Mouse (Mus musculus): ENCODE data around the gene Osgin1. TPM values are rescaled to one million over a fixed set of nuclear protein-coding genes. Genes with fewer than 3 reads are reported as not detected.
A peak's percentile ranks its signal among the peaks of the same experiment; 100 is the strongest.

Osgin1 gene
- polyA plus RNA-seq, 1 experiment, result 14.3 TPM

DNA sequence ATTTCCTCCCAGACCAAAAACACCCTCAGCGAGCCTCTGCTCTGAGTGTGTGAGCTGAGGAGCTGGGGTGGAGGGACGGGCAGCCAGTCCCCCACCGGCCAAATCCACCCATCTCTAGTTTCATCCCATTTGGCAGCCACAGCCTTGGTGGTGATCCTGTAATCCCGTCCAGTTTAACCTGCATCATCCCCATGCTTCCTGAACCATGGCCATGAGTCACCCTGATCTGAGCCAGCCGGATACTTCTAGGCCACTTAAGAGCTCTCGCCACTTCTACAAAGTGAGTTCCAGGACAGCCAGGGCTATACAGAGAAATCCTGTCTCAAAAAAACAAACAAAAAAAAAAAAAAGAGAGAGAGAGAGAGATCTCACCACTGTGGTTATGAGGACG is 5.6 kb upstream of the Osgin1 start:
- H3ac ChIP-seq (ENCODE audit: control insufficient read depth, insufficient read length), result no peak overlapping the region
- no peak overlapping the region for H3K4me3 ChIP-seq
- H3K36me3 ChIP-seq (ENCODE audit: control insufficient read depth, insufficient read depth), result no peaks in the 10 kb centered on the region
- TF ChIP-seq MYOD1 (IDR thresholded peaks at IDR 0.05; ENCODE audit: control insufficient read depth in 1 of 3, insufficient read length in 2 of 3, low read depth in 2 of 3) (peak in 2 of 3 experiments; percentile 1 to 47), POLR2AphosphoS2 (IDR thresholded peaks at IDR 0.05; ENCODE audit: insufficient read length, low read depth) (no peak), POLR2A (IDR thresholded peaks at IDR 0.05; ENCODE audit: insufficient read length, low read depth) (no peak), MYOG (IDR thresholded peaks at IDR 0.05; ENCODE audit: control insufficient read depth in 1 of 3, insufficient read depth in 1 of 3, insufficient read length in 2 of 3, low read depth in 2 of 3) (peak in 1 of 3 experiments; percentile 28), TCF12 (IDR thresholded peaks at IDR 0.05; ENCODE audit: insufficient read depth, poor library complexity, severe bottlenecking) (no peak), TCF3 (IDR thresholded peaks at IDR 0.05; ENCODE audit: insufficient read length, low read depth) (no peak), REST (IDR thresholded peaks at IDR 0.05; ENCODE audit: insufficient read depth, insufficient read length) (no peak), USF1 (IDR thresholded peaks at IDR 0.05; ENCODE audit: low read depth) (no peak), CEBPB (IDR thresholded peaks at IDR 0.05; ENCODE audit: insufficient read depth, poor library complexity, severe bottlenecking) (no peak), E2F4 (IDR thresholded peaks at IDR 0.05; ENCODE audit: insufficient read depth) (no peak)
- no peaks in the 10 kb centered on the region for H3K79me2 ChIP-seq (ENCODE audit: control insufficient read depth, insufficient read depth)
- H3K4me2 ChIP-seq (ENCODE audit: low read depth), result peak overlapping the region; percentile 48
- H3K27me3 ChIP-seq (ENCODE audit: control insufficient read depth, insufficient read depth, insufficient read length), result no peaks in the 10 kb centered on the region

DNA sequence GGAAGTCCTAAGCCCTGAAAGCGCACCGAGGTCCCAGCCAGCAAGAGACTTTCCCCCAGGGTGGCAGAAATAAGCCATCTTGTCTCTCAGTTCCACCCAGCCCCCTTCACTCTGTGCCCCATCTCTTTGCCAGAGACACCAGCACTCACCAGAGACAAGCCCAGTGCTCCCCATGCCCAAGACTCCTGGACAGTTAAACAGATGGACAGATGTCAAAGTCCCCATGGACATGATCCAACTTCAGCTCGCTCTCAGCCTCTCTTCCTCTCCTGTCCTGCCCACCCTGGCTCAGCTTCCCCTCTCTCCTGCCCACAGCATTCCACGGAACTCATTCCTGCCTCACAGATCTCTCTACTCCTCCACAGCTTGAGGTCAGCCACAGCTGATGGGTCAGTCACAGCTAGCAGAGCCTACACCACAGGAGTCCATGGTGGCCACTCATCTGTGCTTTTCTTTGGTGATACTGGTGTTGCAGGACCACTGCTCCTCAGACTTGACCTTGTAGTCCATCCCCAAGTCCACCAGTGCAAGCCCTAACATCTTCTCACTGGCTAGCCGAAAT is 5.1 kb upstream of the Osgin1 start:
- Histone ChIP-seq H3K4me3 (no peak overlapping the region), H3ac (ENCODE audit: control insufficient read depth, insufficient read length) (no peak overlapping the region)
- TF ChIP-seq CEBPB (IDR thresholded peaks at IDR 0.05; ENCODE audit: insufficient read depth, poor library complexity, severe bottlenecking) (no peak), POLR2A (IDR thresholded peaks at IDR 0.05; ENCODE audit: insufficient read length, low read depth) (no peak), MYOD1 (IDR thresholded peaks at IDR 0.05; ENCODE audit: control insufficient read depth in 1 of 3, insufficient read length in 2 of 3, low read depth in 2 of 3) (peak in 1 of 3 experiments; percentile 66), MYOG (IDR thresholded peaks at IDR 0.05; ENCODE audit: control insufficient read depth in 1 of 3, insufficient read depth in 1 of 3, insufficient read length in 2 of 3, low read depth in 2 of 3) (peak in 1 of 3 experiments; percentile 79)

DNA sequence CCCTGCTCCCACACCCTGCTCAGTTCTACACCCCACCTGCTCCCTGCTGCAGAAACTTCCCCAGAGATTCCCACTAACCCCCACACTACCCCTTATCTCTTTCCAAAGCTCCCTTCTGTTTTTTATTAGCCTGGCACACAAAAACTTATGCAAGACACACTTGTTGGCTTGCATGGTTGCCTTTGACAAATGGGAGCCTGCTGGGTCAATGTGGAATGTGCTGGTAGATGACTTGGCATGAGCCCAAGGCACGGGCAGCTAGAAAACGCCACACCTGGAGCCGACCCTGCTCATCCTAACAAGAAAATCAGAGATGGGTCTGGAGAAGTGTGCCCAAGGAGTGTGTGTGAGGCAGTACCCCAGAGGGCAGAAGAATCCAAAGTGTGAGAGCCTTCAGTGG is 4.4 kb upstream of the Osgin1 start:
- Histone ChIP-seq H3K4me3 (no peak overlapping the region), H3K27me3 (ENCODE audit: control insufficient read depth, insufficient read depth, insufficient read length) (no peaks in the 10 kb centered on the region), H3K4me2 (ENCODE audit: low read depth) (peak overlapping the region; percentile 48), H3ac (ENCODE audit: control insufficient read depth, insufficient read length) (no peak overlapping the region), H3K36me3 (ENCODE audit: control insufficient read depth, insufficient read depth) (no peaks in the 10 kb centered on the region), H3K79me2 (ENCODE audit: control insufficient read depth, insufficient read depth) (no peaks in the 10 kb centered on the region)
- TF ChIP-seq MYOG (IDR thresholded peaks at IDR 0.05; ENCODE audit: control insufficient read depth in 1 of 3, insufficient read depth in 1 of 3, insufficient read length in 2 of 3, low read depth in 2 of 3), result peak in 1 of 3 experiments; percentile 32
- peak in 2 of 3 experiments; percentile 1 to 41 for TF ChIP-seq MYOD1 (IDR thresholded peaks at IDR 0.05; ENCODE audit: control insufficient read depth in 1 of 3, insufficient read length in 2 of 3, low read depth in 2 of 3)
- TF ChIP-seq TCF12 (IDR thresholded peaks at IDR 0.05; ENCODE audit: insufficient read depth, poor library complexity, severe bottlenecking), result no peak
- TF ChIP-seq POLR2AphosphoS2 (IDR thresholded peaks at IDR 0.05; ENCODE audit: insufficient read length, low read depth), result no peak
- TF ChIP-seq SRF (IDR thresholded peaks at IDR 0.05; ENCODE audit: control insufficient read depth, insufficient read length, low read depth), result no peak
- no peak for TF ChIP-seq E2F4 (IDR thresholded peaks at IDR 0.05; ENCODE audit: insufficient read depth)
- no peak for TF ChIP-seq POLR2A (IDR thresholded peaks at IDR 0.05; ENCODE audit: insufficient read length, low read depth)
- TF ChIP-seq REST (IDR thresholded peaks at IDR 0.05; ENCODE audit: insufficient read depth, insufficient read length), result no peak
- no peak for TF ChIP-seq CEBPB (IDR thresholded peaks at IDR 0.05; ENCODE audit: insufficient read depth, poor library complexity, severe bottlenecking)
- no peak for TF ChIP-seq MAX (IDR thresholded peaks at IDR 0.05; ENCODE audit: low read depth)
- no peak for TF ChIP-seq USF1 (IDR thresholded peaks at IDR 0.05; ENCODE audit: low read depth)
- no peak for TF ChIP-seq TCF3 (IDR thresholded peaks at IDR 0.05; ENCODE audit: insufficient read length, low read depth)

More for the DNA sequence above, 5.1 kb upstream of the Osgin1 start:
- H3K4me2 ChIP-seq (ENCODE audit: low read depth), result peak overlapping the region; percentile 48
- H3K36me3 ChIP-seq (ENCODE audit: control insufficient read depth, insufficient read depth), result no peaks in the 10 kb centered on the region
- no peaks in the 10 kb centered on the region for H3K27me3 ChIP-seq (ENCODE audit: control insufficient read depth, insufficient read depth, insufficient read length)
- no peaks in the 10 kb centered on the region for H3K79me2 ChIP-seq (ENCODE audit: control insufficient read depth, insufficient read depth)

DNA sequence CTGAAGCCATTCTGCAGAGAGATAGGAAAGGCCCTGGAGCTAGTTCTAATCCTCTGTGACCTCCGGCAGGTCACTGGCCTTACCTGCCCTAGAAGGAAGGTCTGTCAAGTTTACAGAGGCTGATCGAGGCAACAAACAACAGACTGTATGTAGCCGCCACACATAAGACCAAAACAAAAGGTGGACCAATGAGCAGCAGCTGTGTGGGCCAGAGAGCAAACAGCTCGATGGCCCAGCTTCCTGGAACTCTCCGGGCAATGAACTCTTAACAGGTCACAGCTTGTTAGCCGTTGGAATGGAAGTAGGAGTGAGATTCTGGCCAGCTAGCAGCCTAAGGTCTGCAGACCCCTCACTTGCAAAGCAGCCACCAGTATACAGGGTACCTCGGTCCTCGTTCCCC is 3.7 kb upstream of the Osgin1 start:
- no peaks in the 10 kb centered on the region for H3K27me3 ChIP-seq (ENCODE audit: control insufficient read depth, insufficient read depth, insufficient read length)
- no peaks in the 10 kb centered on the region for H3K36me3 ChIP-seq (ENCODE audit: control insufficient read depth, insufficient read depth)
- peak overlapping the region; percentile 48 for H3K4me2 ChIP-seq (ENCODE audit: low read depth)
- no peaks in the 10 kb centered on the region for H3K79me2 ChIP-seq (ENCODE audit: control insufficient read depth, insufficient read depth)
- H3K4me3 ChIP-seq, result no peak overlapping the region
- TF ChIP-seq TCF12 (IDR thresholded peaks at IDR 0.05; ENCODE audit: insufficient read depth, poor library complexity, severe bottlenecking) (no peak), USF1 (IDR thresholded peaks at IDR 0.05; ENCODE audit: low read depth) (no peak), MYOD1 (IDR thresholded peaks at IDR 0.05; ENCODE audit: control insufficient read depth in 1 of 3, insufficient read length in 2 of 3, low read depth in 2 of 3) (no peak)
- no peak overlapping the region for H3ac ChIP-seq (ENCODE audit: control insufficient read depth, insufficient read length)

DNA sequence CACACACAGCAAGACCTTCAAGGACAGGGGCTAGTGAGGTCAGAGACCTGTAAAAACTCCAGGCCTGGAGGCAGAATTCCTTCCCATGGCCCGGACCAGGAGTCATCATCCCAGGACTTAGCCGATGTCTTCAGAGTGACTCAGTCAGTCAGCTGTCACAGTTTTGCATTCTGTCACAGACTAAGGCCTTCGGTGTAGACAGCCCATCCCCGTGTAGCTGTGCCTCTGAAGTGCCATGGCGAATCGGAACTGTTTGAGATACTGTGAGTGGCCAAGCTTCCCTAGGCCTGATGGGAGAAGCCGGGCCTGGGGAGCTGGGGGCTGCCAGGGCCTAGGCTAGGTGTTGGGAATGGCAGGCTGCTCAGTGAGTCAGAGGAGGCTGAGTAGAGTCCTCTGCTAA is 3.2 kb upstream of the Osgin1 start:
- no peaks in the 10 kb centered on the region for H3K27me3 ChIP-seq (ENCODE audit: control insufficient read depth, insufficient read depth, insufficient read length)
- H3K36me3 ChIP-seq (ENCODE audit: control insufficient read depth, insufficient read depth), result no peaks in the 10 kb centered on the region
- H3K4me2 ChIP-seq (ENCODE audit: low read depth), result peak overlapping the region; percentile 48
- TF ChIP-seq TCF3 (IDR thresholded peaks at IDR 0.05; ENCODE audit: insufficient read length, low read depth) (no peak), E2F4 (IDR thresholded peaks at IDR 0.05; ENCODE audit: insufficient read depth) (no peak), MYOG (IDR thresholded peaks at IDR 0.05; ENCODE audit: control insufficient read depth in 1 of 3, insufficient read depth in 1 of 3, insufficient read length in 2 of 3, low read depth in 2 of 3) (peak in 1 of 3 experiments; percentile 72), POLR2AphosphoS2 (IDR thresholded peaks at IDR 0.05; ENCODE audit: insufficient read length, low read depth) (no peak), MYOD1 (IDR thresholded peaks at IDR 0.05; ENCODE audit: control insufficient read depth in 1 of 3, insufficient read length in 2 of 3, low read depth in 2 of 3) (peak in 2 of 3 experiments; percentile 63 to 90)
- H3ac ChIP-seq (ENCODE audit: control insufficient read depth, insufficient read length), result no peak overlapping the region
- H3K79me2 ChIP-seq (ENCODE audit: control insufficient read depth, insufficient read depth), result no peaks in the 10 kb centered on the region
- no peak overlapping the region for H3K4me3 ChIP-seq
